Mouse (Mus musculus) MEL (cell line): ENCODE data around the gene Magi2. TPM values are rescaled to one million over a fixed set of nuclear protein-coding genes. Genes with fewer than 3 reads are reported as not detected.

Experiments
- DNase-seq: peaks from one replicate; pipeline ENCODE4 v3.0.0; 2011; ENCODE audit warnings: low read depth, low spot score
- H3K27ac ChIP-seq: 2 replicates; pipeline ENCODE4 v1.5.1; 2012; ENCODE audit warnings: low read depth, mild to moderate bottlenecking, control low read depth, low read length, moderate library complexity; ENCODE audit not compliant: control insufficient read depth
- H3K27me3 ChIP-seq, 2 experiments: fragments of 150-350 bp in 1 of 2; sonication (generic) in 1 of 2; 2 replicates each; pipeline ENCODE4 v1.6.1; 2012; ENCODE audit warnings: low read length in 2 of 2, mild to moderate bottlenecking in 2 of 2, improper control_type of control experiment in 1 of 2, moderate library complexity in 1 of 2; ENCODE audit not compliant: insufficient read depth in 2 of 2, control insufficient read depth in 1 of 2
- H3K36me3 ChIP-seq, 2 experiments: 2 replicates each; pipeline ENCODE4 v1.6.1; 2012 to 2014; ENCODE audit warnings: low read length in 2 of 2, improper control_type of control experiment in 1 of 2, inconsistent platforms in 1 of 2, mild to moderate bottlenecking in 1 of 2; ENCODE audit not compliant: insufficient read depth in 2 of 2, control insufficient read depth in 1 of 2
- H3K4me1 ChIP-seq, 2 experiments: fragments of 150-350 bp in 1 of 2; sonication (generic) in 1 of 2; 2 replicates each; pipeline ENCODE4 v1.6.1; 2012; ENCODE audit warnings: low read length in 2 of 2, improper control_type of control experiment in 1 of 2, mild to moderate bottlenecking in 1 of 2; ENCODE audit not compliant: insufficient read depth in 2 of 2, control insufficient read depth in 1 of 2
- H3K4me3 ChIP-seq, 2 experiments: fragments of 150-350 bp in 1 of 2; sonication (generic) in 1 of 2; 2 replicates each; pipeline ENCODE4 v1.5.1; 2012; ENCODE audit warnings: low read depth in 2 of 2, low read length in 2 of 2, mild to moderate bottlenecking in 2 of 2, moderate library complexity in 2 of 2, control low read depth in 1 of 2, improper control_type of control experiment in 1 of 2; ENCODE audit not compliant: control insufficient read depth in 1 of 2, insufficient read depth in 1 of 2
- H3K79me2 ChIP-seq: 2 replicates; pipeline ENCODE4 v1.6.1; 2012; ENCODE audit warnings: mild to moderate bottlenecking, low read length, moderate library complexity; ENCODE audit not compliant: control insufficient read depth, poor library complexity, insufficient read depth
- H3K9ac ChIP-seq: 2 replicates; pipeline ENCODE4 v1.6.1; 2012; ENCODE audit warnings: low read depth, mild to moderate bottlenecking, control low read depth, low read length, moderate library complexity; ENCODE audit not compliant: control insufficient read depth, poor library complexity, severe bottlenecking
- H3K9me3 ChIP-seq: fragments of 150-350 bp; sonication (generic); replicated peaks from 2 replicates; pipeline ENCODE4 v1.6.1; 2012; ENCODE audit warnings: mild to moderate bottlenecking, low read length, improper control_type of control experiment, moderate library complexity; ENCODE audit not compliant: insufficient read depth
- BHLHE40 ChIP-seq: IDR thresholded peaks from 2 replicates; pipeline ENCODE4 v1.6.1; 2012; ENCODE audit warnings: low read depth, mild to moderate bottlenecking, inconsistent platforms, low read length, improper control_type of control experiment, borderline replicate concordance
- CHD1 ChIP-seq: IDR thresholded peaks from 2 replicates; pipeline ENCODE4 v1.6.1; 2012; ENCODE audit warnings: low read depth, mild to moderate bottlenecking, inconsistent platforms, low read length, improper control_type of control experiment
- CHD2 ChIP-seq: IDR thresholded peaks from 2 replicates; pipeline ENCODE4 v1.6.1; 2011; ENCODE audit warnings: low read length, improper control_type of control experiment
- E2F4 ChIP-seq: IDR thresholded peaks from 2 replicates; pipeline ENCODE4 v1.6.1; 2011; ENCODE audit warnings: low read depth, low read length, improper control_type of control experiment, borderline replicate concordance
- ELF1 ChIP-seq: IDR thresholded peaks from 2 replicates; pipeline ENCODE4 v1.6.1; 2014; ENCODE audit warnings: low read depth, mild to moderate bottlenecking, inconsistent platforms, low read length, improper control_type of control experiment, moderate library complexity
- EP300 ChIP-seq, 2 experiments: IDR thresholded peaks; 2 replicates each; pipeline ENCODE4 v1.6.1; 2011; ENCODE audit warnings: improper control_type of control experiment in 2 of 2, low read length in 2 of 2, low read depth in 1 of 2, mild to moderate bottlenecking in 1 of 2
- GABPA ChIP-seq: IDR thresholded peaks from 2 replicates; pipeline ENCODE4 v1.6.1; 2012; ENCODE audit warnings: low read depth, mild to moderate bottlenecking, inconsistent platforms, low read length, improper control_type of control experiment, moderate library complexity
- JUND ChIP-seq: IDR thresholded peaks from 2 replicates; pipeline ENCODE4 v1.6.1; 2011; ENCODE audit warnings: low read depth, mild to moderate bottlenecking, improper control_type of control experiment, low read length
- KAT2A ChIP-seq: conservative IDR thresholded peaks from 2 replicates; pipeline ENCODE4 v1.6.1; 2012; ENCODE audit warnings: low read depth, low read length, improper control_type of control experiment, inconsistent platforms
- MAZ ChIP-seq: IDR thresholded peaks from 2 replicates; pipeline ENCODE4 v1.6.1; 2012; ENCODE audit warnings: low read depth, mild to moderate bottlenecking, inconsistent platforms, low read length, improper control_type of control experiment
- MEF2A ChIP-seq: IDR thresholded peaks from 2 replicates; pipeline ENCODE4 v1.6.1; 2014; ENCODE audit warnings: low read depth, mild to moderate bottlenecking, inconsistent platforms, low read length, improper control_type of control experiment; ENCODE audit not compliant: poor library complexity, insufficient replicate concordance, severe bottlenecking; ENCODE audit errors: extremely low read depth
- MYC ChIP-seq: IDR thresholded peaks from 2 replicates; pipeline ENCODE4 v1.6.1; 2011; ENCODE audit warnings: low read depth, mild to moderate bottlenecking, low read length, improper control_type of control experiment, moderate library complexity
- NRF1 ChIP-seq: IDR thresholded peaks from 2 replicates; pipeline ENCODE4 v1.6.1; 2014; ENCODE audit warnings: low read depth, mild to moderate bottlenecking, inconsistent platforms, low read length, improper control_type of control experiment, moderate library complexity; ENCODE audit not compliant: poor library complexity, insufficient read depth, severe bottlenecking
- POLR2AphosphoS2 ChIP-seq: IDR thresholded peaks from 2 replicates; pipeline ENCODE4 v1.6.1; 2011; ENCODE audit warnings: low read length, improper control_type of control experiment
- POLR2AphosphoS5 ChIP-seq: IDR thresholded peaks from 2 replicates; pipeline ENCODE4 v1.6.1; 2012; ENCODE audit warnings: low read depth, borderline replicate concordance, mild to moderate bottlenecking, inconsistent platforms, low read length, moderate library complexity, mixed read lengths
- SMC3 ChIP-seq: IDR thresholded peaks from 2 replicates; pipeline ENCODE4 v1.6.1; 2011; ENCODE audit warnings: low read depth, low read length, improper control_type of control experiment
- TCF12 ChIP-seq: IDR thresholded peaks from 2 replicates; pipeline ENCODE4 v1.6.1; 2014; ENCODE audit warnings: low read depth, mild to moderate bottlenecking, inconsistent platforms, low read length, improper control_type of control experiment, moderate library complexity
- UBTF ChIP-seq: IDR thresholded peaks from 2 replicates; pipeline ENCODE4 v1.6.1; 2012; ENCODE audit warnings: low read depth, mild to moderate bottlenecking, inconsistent platforms, low read length, improper control_type of control experiment, moderate library complexity, borderline replicate concordance; ENCODE audit not compliant: insufficient read depth
- USF2 ChIP-seq, 2 experiments: IDR thresholded peaks; 2 replicates each; pipeline ENCODE4 v1.6.1; 2011 to 2012; ENCODE audit warnings: improper control_type of control experiment in 2 of 2, low read length in 2 of 2, borderline replicate concordance in 1 of 2, inconsistent platforms in 1 of 2, low read depth in 1 of 2, mild to moderate bottlenecking in 1 of 2; ENCODE audit not compliant: insufficient read depth in 1 of 2
- ZC3H11A ChIP-seq: IDR thresholded peaks from 2 replicates; pipeline ENCODE4 v1.6.1; 2012; ENCODE audit warnings: low read depth, mild to moderate bottlenecking, inconsistent platforms, low read length, improper control_type of control experiment
- ZMIZ1 ChIP-seq: IDR thresholded peaks from 2 replicates; pipeline ENCODE4 v1.6.1; 2012; ENCODE audit warnings: low read depth, mild to moderate bottlenecking, inconsistent platforms, low read length, improper control_type of control experiment, moderate library complexity
- polyA plus RNA-seq, 2 experiments: library from polyadenylated mRNA; stranded (reverse) in 1 of 2; unstranded in 1 of 2; fragments of >175 nt in 1 of 2; fragments of >200 nt in 1 of 2; gene quantifications; 2 replicates each; pipeline versions ENCODE4 v1.2.1 to v1.2.4; 2012; ENCODE audit warnings: low replicate concordance in 2 of 2, low read depth in 1 of 2; ENCODE audit not compliant: insufficient read length in 2 of 2, insufficient read depth in 1 of 2, missing spikeins in 1 of 2
- total RNA-seq: library from RNA; depleted of rRNA; stranded (reverse); fragments of 300-350 nt; gene quantifications from 2 replicates; pipeline ENCODE4 v1.2.3, GENCODE M21; 2012

Magi2 gene
- total and polyA plus RNA-seq, 3 experiments: 0.46 to 0.47 TPM; not detected in 1

GRCm38 (mm10) chr5:20208110-20208509 is 981.3 kb downstream of the Magi2 start:
- TF ChIP-seq UBTF: no peak
- no peak for TF ChIP-seq CHD2
- TF ChIP-seq KAT2A: no peak
- TF ChIP-seq MEF2A: no peak
- TF ChIP-seq SMC3: no peak
- TF ChIP-seq POLR2AphosphoS2: no peak
- no peak for TF ChIP-seq CHD1
- TF ChIP-seq BHLHE40: no peak
- no peak overlapping the region for H3K4me3 ChIP-seq
- H3K9me3 ChIP-seq: no peaks in the 10 kb centered on the region
- H3K79me2 ChIP-seq: no peaks in the 10 kb centered on the region
- H3K27me3 ChIP-seq: no peaks in the 10 kb centered on the region
- H3K36me3 ChIP-seq: no peaks in the 10 kb centered on the region
- no peak for DNase-seq
- H3K9ac ChIP-seq: no peak overlapping the region
- no peak overlapping the region for H3K27ac ChIP-seq
- H3K4me1 ChIP-seq: no peaks in the 10 kb centered on the region

GRCm38 (mm10) chr5:20213299-20213698 is 986.5 kb downstream of the Magi2 start:
- Histone ChIP-seq H3K27ac (no peak overlapping the region), H3K27me3 (no peaks in the 10 kb centered on the region), H3K4me3 (no peak overlapping the region), H3K4me1 (no peaks in the 10 kb centered on the region), H3K36me3 (no peaks in the 10 kb centered on the region), H3K79me2 (no peaks in the 10 kb centered on the region), H3K9ac (no peak overlapping the region), H3K9me3 (no peaks in the 10 kb centered on the region)
- DNase-seq: no peak
- TF ChIP-seq MYC (no peak), ELF1 (no peak), NRF1 (no peak), TCF12 (no peak), MEF2A (no peak), MAZ (no peak), EP300 (IDR thresholded peaks at IDR 0.05; ENCODE audit: low read depth in 1 of 2, low read length in 2 of 2) (no peak), POLR2AphosphoS2 (no peak), GABPA (no peak), E2F4 (no peak), ZMIZ1 (no peak), POLR2AphosphoS5 (no peak), JUND (no peak), SMC3 (no peak), USF2 (IDR thresholded peaks at IDR 0.05; ENCODE audit: borderline replicate concordance in 1 of 2, insufficient read depth in 1 of 2, low read depth in 1 of 2, low read length in 2 of 2) (no peak), ZC3H11A (no peak)
